Mouse (Mus musculus): ENCODE results near the gene Tnfrsf17.
"Not testable (repeated sequence)": the region's sequence is repeated elsewhere in the genome, so short reads cannot be mapped to it uniquely, and the experiment has no call there.

Gene Tnfrsf17

DNA sequence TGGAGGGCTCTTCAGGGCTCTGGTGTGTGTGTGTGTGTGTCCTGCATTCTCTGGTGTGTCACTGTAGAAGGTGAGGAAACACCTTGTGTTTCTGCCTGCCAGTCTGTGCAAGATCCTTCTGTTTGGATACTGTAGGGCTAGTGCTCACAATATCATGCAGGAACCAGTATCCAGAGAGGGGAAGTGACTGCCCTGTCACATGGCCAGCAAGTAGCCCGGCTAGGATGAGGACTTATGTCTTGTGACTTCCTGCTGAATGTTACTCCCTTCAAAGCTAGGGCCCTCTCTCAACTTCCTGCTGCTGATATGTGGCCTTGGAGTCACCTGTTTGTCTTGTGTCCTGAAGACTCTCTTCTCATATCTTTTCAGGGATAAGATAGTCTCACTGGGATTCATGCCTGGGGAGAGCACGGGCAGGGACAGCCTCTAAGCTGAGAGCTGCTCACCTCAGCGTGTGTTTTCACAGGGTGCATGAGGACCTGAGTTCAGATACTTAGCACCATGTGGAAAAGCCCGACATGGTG is 29.7 kb downstream of the Tnfrsf17 start:
- DNase-seq, result peak in 1 of 2 experiments; percentile 24

DNA sequence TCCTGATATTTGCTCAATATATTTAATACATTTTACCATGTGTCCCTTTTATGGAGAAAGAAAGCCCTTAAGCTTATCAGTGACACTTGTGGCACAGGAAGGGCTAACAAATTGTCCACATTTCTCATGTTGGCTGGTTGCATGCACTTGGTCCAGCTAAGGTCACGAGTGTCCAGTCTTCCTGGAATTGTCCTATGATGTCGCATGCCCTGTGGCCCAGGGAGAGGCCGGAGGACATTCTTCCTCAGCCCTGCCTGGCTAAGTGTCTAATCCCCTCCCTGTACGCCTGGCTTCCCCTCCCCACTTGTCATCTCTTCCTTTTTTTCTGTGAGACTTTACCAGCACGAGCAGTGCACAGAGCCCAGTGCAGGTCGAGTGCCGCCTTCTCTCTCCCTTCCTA is 38.3 kb downstream of the Tnfrsf17 start:
- DNase-seq, result peak in 1 of 2 experiments; percentile 25

DNA sequence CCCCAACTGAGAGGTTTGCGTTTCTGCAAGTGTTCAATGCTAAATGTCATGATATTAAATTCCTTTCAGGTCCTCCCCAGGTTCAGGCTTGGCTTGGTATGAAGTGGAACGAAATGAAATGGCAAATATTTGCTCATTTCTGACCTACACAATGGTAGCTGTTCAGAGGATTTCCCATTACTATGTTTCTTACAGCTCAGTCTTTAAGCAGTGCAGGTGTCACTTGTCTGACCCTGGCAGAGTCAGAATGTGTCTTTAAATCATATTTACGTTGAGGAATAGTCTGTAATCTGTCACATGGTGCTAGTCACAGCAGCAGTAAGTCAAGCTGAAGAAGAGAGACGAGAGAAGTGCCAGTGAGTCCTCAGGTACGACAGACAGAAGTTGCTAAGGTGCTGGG is 45.6 kb downstream of the Tnfrsf17 start:
- DNase-seq, result no peak

DNA sequence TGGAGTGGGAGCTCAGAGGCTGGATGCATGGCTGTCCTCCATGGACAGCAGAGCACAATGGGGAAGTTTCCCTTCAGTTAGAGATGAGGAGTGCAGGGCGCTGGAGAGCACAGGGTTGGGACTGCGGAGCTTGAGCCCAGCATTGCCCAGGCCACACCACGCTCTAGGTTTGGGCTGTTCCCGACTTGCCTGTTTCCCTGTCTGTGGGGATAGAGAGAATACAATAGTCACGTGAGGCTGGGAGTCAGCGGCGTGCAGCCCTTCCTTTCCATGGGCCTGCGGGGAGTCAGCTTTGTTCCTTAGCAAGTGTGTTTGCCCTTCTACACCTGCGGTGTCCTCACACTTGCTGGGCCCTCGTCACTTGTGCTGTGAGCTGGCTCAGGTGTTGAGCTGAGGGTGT is 46.3 kb downstream of the Tnfrsf17 start:
- peak in 1 of 2 experiments; percentile 12 for DNase-seq

DNA sequence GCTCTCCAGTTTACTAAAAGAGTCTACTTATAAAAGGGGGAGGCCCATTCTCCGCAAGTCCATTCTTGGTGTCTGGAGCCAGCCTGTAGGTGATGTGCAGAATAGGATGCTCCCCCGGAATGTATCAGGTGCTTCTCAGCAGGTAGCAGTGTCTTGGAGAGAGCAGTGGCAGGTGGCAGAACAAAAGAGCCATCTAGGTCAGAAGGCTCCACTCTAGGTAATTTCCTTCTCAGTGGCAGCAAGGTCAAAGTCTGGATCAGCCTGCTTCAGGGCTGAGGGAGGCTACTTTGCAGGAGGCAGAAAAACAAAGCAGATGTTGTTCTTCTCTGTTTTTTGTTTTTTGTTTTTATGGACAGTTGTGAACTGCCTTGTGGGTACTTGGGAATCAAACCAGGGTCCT is 47.0 kb downstream of the Tnfrsf17 start:
- not testable (repeated sequence) for DNase-seq

DNA sequence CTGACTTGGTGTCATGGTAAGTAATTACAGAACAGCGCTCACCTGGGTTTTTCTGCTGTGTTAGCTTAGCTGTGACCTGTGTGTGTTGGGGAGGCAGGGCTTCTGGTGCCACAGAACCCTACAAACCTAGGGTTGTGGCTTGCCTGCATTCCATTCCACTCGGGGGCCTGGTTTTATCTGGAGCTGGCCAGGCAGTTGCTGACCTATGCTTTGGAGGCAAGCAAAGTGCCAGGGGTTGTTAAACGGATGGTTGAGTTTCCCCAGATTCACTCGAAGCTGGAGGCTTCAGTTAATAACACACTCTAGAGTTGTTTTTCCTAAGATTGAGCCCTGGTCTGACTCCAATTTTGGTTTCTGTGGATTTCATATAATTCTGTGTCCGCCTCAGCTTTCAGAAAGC is 52.0 kb downstream of the Tnfrsf17 start:
- peak; percentile 65 to 80 for DNase-seq

DNA sequence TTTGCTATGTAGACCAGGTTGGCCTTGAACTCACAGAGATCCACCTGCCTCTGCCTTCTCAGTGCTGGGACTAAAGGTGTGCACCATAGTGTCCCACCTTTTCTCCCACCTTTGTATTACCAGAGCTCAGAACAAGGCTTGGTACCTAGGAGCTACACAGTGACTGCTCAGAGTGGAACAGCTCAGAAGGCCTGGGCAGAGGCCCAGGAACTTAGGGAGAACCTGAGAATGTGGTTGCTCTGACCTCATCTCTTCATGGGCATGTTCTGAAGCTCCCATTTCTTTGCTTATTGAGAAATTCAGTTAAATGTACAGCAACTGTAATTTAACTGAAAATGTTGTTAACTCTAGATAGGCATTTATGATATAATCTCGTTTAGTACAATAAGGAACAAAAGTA is 53.2 kb downstream of the Tnfrsf17 start:
- no peak for DNase-seq

DNA sequence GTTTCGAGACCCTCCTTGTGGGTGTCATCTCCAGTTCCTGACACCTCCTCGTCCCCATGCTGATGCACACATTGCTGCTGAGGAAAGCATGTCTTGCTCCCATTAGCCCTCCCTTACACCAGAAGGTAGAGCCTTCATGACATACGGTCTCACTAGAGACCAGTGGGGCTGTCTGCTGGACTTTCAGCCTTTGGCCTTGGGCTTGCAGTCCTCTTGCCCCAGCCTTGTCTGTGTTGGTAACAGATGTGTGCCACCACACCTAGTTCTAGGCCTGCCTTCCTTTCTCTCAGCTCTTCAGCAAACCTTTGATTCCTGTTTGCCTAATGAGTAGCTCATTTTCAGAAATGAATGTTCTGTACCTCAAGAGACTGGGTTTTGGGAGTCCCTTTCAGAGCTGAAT is 54.8 kb downstream of the Tnfrsf17 start:
- DNase-seq, result no peak

DNA sequence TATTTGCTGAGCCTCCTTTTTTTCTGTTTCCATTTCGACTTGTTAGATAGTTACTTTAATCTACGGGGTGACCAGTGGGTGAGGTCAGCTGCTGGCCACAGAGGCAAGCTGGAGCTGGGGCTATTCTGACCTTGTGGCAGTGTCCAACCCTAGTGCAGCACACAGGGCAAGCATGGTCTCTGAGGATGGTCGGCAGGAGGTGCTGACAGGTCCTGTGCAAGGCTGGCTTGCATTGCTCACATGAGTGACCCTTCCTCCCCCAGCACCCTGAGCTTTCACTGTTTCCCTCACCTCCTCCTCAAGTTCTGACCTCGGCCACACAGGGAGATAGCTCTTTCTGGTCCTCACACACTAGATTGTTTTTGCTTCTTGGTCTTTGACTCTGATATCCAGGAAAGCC is 55.5 kb downstream of the Tnfrsf17 start:
- peak; percentile 24 to 35 for DNase-seq

DNA sequence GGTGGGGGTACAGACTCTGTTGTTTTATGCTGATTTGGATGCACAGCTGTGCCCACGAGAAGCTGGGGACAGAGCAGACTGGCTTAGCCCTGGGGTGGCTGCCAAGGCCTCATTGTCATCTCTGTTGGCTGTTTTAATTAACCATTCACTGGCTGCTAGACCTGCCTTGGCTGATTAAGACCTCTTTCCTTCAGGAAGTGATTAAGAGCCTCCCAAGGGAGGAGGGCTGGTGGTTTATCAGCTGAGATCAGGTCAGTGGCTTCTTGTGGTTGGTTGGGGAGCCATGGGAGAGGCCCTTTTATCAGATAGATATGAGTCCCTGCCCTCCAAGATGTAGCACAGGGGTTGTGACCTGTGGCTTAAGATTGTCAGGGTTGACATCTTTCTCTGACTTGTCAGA is 56.0 kb downstream of the Tnfrsf17 start:
- peak; percentile 26 to 52 for DNase-seq

All from kidney, postnatal 4 days (tissue).